Mouse (Mus musculus) ovary, postnatal 36 days (tissue): ENCODE measurements around the gene Il2rb.

ENCODE experiments used
- DNase-seq: peaks from one replicate; pipeline ENCODE4 v3.0.0; 2022; ENCODE audit warnings: low spot score, mixed read lengths

The Il2rb gene

DNA sequence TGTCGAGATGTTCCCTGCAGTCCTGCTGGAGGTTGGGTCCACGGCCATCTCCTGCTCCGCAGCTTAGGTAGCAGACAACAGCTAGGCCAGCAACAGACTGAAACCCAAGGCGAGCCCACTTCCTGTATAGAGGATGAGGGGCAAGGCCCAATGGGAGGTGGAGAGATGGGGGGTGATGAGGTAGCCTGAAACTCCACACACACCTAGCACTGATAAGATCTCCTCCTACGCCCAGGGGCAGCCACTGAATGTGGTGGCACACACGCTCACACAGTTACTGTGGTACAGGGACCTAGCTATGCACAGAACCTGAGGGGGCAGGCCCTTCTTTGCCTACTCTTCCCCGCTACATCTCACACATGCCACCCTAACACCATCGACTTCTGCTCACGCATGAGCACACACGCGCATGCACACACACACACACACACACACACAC lies at the start of gene Il2rb:
Gene Il2rb (minus strand): TSS at position 304 of the 439 bp plus-strand sequence.
- DNase-seq, result no peak

DNA sequence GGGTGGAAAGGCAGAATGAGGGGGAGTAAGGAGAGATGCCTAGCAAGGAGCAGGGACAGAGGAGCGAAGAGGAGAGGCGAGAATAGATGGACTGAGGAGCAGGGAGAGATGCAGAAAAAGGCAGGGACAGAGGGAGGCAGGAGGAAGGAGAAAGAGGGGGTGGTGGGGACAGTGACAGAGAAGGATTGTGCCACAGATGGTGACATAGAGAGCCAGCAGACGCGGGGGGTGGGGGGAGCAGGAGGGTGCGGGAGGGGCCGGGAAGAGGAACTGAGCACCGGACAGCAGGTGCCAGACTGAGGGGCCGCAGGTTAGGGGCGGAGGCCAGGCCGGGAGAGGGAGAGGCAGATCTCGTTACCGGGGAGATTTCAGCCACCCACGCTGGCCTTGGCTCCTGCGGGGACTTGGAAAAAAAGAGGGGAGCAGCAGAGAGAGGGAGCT lies 49.5 kb upstream of the Il2rb start, which contains the start of gene Sstr3:
Gene Sstr3 (minus strand): TSS at position 125 of the 441 bp plus-strand sequence.
- DNase-seq, result peak; percentile 52

DNA sequence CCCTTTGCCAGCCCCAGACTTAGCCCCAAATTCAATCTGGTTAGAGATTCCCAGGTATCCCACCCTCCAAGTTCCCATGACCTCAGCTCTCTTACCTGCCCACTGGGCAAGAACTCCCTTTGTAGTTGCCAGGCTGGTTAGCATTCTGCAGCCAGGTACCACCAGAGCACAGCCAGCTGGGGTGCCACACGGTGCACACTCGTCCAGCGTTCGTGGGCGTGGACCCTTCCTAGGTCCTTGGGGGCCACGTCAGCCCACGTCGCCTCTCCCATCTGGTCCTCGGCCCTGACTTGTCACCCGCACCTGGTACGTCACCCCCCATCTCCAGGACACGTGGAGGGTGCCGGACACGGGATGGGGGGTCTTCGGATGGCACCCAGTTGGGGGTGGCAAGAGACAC lies 49.0 kb upstream of the Il2rb start:
- DNase-seq, result no peak

DNA sequence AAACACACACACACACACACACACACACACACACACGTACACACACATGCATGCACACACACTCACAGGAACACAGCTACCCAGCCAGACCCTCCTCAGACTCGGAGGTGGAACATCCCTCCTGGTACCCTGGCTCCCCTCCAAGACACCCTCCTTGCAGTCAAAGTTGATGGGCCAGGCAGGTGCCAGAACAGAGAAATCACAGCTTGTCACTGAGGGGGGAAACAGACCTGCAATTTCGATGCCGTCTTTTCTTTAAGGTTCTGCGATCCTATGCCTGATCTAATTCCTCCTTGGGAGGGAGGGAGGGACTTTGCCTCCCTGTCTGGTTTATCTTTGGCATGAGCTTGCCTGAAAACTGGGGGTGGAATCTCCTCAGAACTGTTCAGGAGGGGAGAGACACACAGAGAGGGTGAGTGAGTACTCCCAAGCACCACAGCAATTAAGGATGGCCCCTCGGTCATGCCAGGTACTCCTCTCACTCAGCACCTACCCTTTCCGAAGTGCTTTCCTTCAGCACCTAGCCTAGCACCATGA lies 47.8 kb upstream of the Il2rb start:
- no peak for DNase-seq

DNA sequence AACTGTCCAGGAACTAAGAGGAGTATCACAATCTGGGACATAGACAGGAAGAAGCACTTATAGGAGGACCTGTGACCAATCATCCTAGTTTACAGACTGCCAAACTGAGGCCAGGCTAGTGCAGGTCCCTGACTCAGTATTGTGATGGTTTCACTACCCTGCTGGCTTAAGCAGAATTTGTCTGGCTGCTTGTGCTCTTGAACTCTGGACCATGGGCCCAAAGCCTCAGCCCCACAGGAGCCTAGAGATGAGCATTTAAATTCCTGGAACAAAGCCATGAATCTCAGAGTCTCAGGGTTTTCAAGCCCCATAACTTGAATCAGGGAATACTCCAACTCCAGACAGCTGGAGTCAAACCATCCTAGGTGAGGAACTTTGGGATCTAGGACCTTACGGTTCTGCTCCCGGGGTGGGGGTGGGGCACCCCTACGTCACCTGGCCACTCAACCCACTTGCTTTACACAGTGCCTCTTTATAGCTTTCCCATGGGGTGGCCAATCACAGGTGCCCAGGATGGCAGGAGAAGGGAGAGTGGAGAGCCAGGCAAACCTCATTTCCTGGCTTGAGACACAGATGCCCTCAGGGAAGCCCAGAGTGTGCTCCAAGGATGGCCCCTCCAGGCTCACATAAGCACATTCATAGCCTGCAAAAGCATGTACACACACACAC lies 47.2 kb upstream of the Il2rb start:
- no peak for DNase-seq

DNA sequence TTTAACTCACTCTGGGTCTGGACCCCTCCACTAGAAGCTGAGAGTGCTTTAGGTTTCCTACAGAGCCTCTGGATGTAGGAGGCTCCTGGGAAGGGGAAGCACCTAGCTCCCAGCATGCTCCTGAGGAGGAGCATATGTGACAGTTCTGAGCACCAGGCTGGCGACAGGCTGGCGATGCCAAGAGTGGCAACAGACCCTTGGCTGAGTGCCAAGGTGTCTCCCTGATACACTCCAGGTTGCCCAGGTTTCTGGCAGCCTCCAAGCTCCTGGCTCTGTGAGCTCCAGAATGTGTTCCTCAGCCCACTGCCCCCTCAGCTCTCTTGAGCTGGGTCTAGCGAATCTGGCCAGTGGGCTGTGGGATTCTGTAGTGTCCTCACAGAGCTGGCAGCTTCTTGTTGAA lies 46.5 kb upstream of the Il2rb start:
- no peak for DNase-seq

DNA sequence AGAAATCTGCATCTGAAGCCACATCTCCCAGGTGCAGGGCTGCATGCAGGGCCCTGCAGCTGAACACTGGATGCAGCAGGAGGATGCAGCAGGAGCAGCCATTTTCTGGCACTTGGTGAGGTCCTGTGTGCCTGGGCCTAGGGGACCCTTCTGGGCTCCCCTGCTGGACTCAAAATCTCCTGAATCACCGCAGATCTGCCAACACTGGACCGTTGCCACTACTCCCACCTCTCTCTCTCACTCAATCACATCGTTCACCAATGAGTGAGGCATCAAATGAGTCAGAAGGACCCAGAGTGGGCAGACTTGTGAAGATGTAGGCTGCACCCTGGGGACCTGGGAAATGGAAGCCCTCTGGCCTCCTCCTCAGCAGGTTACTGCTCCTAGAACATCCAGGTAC lies 46.0 kb upstream of the Il2rb start:
- DNase-seq, result no peak

DNA sequence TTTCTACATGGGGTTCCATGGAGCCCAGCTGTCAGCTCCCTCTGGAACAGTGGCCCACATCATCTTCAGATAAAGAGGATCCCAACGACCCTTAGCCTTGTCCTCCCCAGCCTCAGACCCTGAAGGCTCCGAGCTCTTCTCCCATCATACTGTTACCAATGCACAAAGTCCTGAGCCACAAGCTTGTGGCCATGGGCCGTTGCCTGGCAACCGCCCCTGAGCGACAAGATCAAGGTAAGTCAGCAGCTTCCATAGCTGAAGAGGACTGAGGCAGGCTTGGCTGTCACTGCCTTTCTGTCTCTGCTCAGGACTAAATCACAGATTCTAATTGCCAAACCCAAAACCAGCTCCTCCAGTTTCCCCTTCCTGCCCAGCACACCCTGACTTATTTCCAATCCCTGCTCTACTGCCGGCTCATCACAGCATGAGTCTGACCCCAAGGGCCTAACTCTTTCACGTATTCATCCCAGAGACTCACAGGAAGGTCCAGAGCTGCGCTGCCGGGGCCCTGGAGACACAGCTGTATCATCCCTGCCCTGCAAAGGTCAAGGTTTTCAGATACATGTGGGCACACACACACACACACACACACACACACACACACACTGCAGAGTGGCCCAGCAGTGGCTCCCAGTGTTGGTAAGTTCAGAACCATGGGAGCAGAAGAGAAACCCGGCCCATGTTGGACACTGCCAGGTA lies 40.8 kb upstream of the Il2rb start:
- no peak for DNase-seq

DNA sequence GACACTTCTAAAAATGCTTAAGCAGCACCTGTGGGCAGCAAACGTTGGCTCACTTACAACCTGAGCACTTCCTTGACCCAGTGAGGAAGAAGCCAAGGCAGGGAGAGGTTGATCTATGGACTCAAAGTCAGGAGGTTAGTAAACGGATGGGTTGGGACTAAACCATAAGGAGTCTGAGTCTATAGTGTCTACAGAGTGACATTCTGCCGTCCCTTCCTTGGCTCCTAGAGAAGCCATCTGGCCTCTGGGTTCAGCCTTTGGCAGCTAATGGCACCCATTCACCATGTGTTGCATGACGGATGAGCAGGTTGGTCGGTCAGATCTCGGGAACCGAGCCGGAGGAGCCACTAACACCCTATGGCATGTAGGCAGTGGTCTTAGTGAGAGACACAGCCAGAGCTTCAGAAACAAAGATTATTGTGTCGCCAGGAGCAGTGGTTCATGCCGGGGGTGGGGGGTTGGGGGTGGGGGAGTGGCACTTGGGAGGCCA lies 38.3 kb upstream of the Il2rb start:
- DNase-seq, result no peak

DNA sequence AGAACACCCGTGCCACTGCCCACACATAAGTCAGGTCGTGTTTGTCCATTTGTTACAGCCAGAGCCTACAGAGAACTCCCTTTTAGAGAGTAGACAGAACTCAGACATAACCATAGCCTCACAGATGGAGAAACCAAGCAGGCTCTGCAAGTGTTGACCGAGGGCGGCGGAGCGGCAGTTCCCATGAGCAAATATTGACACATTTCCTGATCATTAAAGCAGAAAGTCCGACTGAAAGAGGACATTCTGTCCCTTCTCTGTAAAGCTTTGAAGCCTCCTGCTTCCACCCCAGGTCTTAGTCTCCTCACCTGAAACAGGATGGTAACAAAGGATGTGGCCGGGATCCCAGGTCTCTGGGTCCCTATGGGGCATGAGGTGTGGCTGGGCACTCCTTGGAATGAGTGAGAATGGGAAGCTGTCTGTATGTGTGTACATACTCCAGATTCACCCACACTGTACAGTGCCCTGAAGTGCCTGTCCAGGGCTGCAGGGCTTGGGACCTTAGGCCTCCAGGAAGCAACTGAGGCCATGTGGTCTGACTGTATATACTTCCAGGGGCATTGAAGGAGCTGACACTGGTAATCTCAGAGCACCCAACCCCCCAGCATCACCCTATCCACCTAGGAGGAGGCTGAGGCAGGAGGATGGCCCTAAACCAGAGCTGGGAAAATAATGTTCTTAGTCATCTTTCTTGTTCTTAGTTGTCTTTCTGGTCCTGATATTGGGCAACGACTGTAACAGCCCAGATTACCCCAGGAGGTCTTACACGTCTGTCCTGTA lies 37.7 kb upstream of the Il2rb start:
- no peak for DNase-seq

DNA sequence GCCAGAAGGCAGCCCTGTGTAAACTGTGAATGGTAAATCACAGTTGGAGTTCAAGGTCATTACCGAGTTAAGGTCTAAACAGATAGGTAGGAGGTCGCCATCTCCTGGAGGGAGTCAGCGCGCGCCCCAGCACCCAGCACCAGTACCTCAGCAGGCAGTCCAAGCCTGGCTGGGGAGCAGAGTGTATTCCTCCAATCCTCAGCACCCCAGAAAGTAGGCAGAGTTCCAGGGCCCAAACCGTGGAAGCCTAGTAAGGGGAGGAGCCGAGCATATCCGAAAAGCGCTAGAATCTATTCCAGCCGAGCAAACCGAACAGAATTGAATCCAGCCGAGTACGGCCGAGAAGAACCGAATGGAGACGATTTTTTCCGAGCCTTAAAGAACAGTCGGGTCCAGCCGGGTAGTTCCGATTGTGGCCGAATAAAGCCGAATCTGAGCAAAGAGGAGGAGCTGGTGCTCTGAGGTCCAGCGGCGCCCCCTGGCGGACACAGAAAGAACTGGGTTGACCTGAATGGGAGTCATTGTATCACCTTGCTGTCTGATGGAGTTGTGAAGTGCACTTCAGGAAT lies 36.9 kb upstream of the Il2rb start:
- peak; percentile 96 for DNase-seq

DNA sequence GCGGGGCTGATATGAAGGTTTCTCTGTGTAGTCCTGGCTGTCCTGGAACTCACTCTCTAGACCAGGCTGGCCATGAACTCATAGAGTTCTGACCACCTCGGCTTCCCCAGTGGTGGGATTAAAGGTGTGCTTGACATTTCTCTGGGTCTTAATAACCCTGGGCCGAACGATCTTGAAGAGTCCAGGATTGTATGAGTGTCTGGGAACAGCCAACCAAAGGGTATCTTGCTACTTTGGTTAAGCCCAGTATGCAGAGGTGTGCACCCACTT lies 36.3 kb upstream of the Il2rb start:
- no peak for DNase-seq

DNA sequence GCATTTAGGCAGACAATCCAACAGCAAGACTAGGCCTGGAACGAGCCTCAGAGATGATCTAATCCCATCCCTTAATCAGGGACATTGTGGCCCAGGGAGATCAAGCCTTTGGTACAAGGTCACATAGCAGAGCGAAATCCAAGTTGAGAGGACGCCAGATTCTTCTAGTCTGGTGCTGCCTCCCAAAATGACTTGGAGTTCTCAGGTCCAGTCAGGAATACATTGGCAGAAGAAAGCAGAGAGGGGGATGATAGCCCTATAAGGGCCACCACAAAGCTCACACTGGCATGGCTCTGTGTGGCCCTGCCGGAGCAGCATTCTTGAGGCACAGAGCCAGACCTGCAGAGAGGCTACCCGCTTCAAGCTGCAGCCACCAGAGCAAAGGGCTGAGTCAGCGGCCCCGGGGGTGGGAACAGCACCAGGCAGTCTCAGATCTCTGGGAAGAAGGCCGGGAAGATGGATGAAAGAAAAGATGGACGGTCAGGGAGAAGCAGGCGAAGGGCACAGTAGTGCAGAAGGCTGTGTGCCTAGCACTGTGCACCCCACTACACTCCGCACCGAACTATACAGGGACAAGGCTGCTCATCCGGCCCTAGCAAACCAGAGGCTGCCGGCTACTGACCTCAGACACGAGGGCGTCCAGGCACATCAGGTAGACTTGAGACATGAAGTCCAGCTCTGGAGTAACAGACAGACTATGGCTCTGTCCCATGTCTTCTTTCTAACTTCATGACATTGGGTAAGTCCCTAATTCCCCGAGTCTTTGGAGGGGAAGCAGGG lies 35.8 kb upstream of the Il2rb start, which contains the start of gene C1qtnf6:
Gene C1qtnf6 (minus strand): TSS at position 746 of the 780 bp plus-strand sequence.
- DNase-seq, result peak; percentile 57

DNA sequence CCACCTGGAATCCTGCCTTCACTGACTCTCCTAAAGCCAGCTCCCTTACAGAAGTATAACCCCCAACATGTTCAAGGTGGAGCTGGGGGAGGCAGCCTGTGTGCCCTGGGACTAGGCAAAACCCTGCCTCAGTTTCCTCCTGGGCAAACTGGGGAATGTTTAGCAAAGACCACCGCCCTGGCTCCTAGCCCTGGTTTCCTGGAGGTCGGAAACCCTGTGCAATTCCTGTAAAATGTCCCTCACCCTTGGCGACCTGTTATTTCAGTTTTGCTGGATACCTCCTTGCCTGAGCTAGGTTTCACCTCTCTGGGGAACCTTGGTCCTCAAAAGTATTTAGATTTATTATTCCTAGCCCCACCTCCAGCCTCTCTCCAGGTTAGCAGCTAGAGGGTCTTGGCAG lies 35.1 kb upstream of the Il2rb start:
- DNase-seq, result no peak

DNA sequence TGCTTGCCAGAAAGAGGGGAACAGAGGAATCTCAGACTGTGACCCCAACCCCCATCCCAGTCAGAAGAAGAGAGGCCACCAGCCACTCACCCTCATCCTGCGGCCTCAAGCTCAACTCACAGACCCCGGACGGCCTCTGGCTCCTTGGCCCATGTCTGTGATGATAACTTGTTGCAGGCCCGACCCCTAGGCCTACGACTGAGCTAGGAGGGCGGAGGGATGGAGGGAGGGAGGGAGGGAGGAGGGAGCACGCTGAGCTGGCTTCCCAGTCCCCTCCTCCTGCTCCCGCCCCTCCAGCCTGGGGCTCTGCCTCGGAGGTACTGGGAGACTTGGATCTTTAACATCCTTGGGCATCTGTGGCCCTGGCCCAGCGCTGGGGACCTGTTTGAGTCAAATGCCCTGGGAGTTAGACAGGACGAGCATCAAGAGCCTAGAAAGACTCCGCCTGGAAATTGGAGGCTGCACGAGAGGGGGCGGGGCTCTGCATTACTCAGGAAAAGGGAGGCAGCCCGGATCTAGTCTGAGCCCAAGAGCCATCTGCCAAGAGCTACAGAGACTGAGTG lies 34.4 kb upstream of the Il2rb start:
- peak; percentile 73 for DNase-seq

DNA sequence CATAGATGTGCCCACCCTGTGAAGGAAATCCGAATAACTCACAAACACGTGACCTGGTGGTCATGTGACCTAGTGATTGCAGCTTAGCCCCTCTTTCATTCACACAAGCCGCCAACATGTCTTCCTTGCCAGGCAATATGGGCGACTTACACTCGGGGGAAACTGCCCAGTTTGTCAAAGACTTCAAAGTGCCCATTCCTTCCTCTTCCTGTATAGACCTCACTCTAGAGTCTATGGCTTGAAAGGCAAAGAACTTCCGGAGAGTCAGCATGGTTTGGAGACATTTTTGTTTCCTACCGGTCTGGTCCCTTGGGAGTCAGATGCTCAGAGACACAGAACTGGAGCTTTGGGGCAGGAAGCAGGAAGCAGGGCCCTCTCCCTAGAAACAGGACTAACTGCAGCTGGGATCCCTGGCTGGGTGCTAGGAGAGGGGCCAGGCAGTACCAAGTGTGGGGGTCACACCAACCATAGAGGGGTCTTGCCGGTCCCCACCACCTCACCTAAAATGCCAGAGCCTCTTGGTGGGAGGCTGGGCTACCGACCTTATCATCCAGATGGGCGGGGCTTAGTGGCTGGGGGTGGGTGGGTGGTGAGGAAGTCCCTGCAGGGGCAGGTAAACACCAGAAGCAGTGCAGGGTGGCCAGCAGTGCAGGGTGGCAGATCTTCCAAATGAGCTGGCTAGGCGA lies 33.8 kb upstream of the Il2rb start:
- no peak for DNase-seq

DNA sequence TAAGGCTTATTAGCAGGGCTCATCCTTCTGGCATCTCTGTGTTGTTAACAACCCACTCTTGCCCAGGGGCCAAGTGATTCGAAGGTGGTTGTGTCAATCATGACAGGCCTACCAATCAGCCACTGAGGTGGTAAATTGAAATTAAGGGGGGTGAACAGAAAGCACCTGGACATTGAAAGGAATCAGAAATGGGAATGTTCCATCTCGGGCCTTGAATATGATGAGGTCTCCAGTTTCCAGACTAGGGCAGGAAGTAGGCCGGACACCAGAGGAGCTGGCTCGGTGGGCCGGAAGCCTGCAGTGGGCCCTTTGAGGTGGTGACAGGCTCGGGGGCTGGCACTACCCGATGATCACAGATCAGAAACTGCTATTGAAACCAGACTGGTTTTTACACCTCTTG lies 32.9 kb upstream of the Il2rb start:
- no peak for DNase-seq

DNA sequence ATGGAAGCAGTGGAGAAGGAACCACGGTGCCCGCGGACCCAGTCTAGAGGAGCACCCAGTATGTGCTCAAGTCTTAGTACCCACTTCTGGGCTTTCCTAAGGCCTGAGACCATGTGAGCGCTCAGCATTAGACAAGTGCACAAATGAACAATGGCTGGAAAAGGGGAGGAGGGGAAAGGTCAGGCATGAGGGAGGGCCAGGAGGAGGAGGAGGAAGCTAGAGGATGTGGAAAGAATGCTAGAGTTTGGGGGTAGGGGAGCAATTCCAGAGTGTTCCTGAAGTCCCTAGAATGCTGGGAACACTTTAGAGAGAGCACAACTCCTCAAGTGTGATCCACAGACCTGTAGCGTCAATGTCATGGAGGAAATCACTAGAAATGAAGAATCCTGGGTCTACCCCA lies 29.1 kb upstream of the Il2rb start:
- no peak for DNase-seq

DNA sequence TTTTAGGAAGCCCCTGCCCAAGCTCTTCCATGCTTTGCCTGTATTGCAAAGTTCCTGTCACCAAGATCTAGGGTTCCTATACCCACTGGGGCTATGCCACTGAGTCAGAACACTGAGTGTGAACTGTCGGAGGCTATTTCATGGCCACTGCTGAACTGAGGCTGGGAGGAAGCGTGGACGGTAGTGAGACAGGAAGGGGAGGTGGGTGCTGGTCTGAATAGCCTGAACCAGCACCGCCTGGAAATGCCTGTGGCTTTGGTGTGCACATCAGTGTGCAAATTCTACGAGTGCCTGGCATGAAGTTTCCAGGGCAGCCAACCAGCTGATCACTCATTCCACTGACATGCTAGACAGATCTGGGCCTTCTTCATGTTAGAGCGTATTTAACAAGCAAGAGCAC lies 26.8 kb upstream of the Il2rb start:
- no peak for DNase-seq

DNA sequence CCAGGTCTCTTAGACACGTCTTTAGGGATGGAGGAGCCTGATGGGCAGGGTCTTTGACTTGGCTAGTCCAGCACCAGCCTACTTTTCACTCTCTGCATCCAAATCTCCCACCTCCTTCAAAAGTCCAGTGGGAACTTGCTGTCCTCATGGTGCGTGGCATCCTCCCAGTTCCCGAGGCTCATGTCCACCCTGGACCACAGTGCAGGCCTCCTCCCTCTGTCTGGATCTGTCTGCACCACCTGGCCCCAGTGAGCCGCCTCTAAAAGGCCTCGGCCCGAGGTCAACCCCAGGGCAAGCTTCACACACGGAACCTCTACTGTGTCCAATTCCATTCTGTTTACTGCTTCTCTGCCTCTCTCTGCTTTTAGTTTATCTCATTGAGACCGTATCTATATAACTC lies 26.3 kb upstream of the Il2rb start:
- no peak for DNase-seq
